Mouse (Mus musculus) yolk sac, embryonic 10.5 days (tissue): ENCODE results near the gene Oprm1.

Source experiments
- DNase-seq: peaks from one replicate; pipeline ENCODE4 v3.0.0-alpha.2; 2017; ENCODE audit warnings: low spot score

Gene Oprm1

DNA sequence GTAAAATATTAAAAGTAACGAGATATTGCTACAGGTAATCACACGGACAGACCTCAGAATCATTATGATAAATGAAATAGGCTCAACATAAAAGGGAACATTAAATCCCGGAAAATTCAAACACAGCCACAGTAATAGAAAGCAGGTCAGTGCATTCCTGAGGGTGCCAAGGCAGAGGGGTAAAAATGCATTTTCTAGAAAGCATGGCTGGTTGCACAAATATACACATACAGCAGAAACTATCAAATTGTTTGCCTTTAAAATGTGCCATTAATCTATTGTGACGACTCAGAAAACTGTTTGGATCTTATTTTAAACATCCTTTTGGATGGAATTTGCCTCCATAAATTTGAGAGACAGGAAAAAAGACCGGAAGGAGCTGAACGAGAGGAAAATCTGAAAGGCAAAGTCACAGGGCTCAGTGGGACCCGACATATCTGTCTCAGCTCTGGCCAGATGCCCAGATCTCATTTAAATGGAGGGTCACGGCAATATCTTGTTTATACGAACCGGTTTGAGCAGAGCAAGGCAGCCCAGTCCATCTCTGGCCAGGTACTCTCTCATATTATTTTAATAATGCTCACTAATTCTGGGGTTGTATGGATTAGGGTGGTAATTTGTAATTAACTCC lies 289.1 kb downstream of the Oprm1 start:
- DNase-seq: no peak

DNA sequence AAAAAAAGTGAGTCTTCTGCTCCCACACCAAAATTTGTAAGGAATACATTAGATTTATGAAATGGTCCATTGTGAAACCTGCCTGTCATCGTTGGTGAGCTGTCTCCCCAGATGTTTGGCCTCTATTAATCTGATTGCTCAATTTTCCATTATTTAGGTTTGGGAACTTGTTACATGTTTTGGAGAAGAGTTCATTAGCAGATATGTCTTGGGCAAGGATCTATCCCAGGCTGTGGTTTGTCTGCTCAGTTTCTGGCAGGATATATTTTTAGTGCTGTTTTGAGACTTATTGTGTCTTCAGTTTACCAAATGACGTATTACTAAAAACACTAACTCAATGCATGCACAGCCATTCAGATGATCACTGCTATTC lies 289.6 kb downstream of the Oprm1 start:
- no peak for DNase-seq

DNA sequence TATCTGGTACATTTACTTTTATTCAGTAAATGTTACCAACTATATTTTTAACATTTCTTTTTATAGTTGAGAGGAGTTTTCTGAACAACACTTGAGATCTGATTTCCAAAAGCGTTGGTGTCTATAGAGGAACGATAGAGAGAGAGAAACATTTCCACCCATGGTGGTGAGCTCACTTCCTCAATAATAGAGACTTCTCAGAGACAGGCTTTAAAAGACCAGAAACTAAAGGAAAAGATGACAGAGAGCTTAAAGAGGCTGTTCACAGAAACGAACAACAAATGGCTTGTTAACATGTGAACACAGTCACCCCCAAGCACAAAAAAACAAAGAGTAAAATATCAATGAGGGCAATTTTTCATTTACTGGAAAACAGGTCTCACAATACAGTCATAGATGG lies 291.6 kb downstream of the Oprm1 start:
- DNase-seq: no peak

DNA sequence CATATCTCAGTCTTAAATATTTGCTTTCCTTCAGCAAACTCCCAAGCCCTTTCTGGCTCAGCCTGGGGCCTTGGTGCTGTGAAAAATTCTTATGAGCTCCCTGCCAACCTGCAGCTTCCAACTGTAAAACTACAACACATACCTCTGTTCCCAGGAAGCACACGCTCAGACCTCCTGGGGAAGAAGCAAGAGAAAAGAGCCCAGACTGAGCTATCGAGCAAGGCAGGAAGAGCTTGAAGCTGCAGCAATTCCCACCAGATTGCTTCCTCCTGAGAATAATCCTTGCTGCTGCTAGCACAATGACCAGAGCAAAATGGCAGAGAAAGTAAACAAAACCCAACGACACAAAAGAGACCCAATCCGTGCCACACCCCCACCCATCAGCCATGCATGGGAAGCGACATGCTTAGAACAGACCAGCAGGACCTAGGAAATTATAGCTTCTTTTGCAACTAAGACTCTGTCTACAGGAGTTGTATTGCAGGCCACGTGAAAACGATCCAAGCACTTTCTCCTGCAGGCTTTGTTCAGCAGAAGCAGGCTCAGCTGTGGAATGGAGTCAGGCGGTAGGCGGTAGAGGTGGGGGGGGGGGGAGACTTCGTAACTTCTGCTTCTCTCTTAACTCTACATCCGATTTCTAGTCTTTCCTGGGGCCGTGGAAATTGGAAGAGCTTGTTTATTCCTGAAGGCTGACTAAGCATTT lies 294.2 kb downstream of the Oprm1 start, which contains the start of gene Ipcef1:
Gene Ipcef1 (minus strand): TSS at position 164 of the 703 bp plus-strand sequence.
- DNase-seq: peak; percentile 23

DNA sequence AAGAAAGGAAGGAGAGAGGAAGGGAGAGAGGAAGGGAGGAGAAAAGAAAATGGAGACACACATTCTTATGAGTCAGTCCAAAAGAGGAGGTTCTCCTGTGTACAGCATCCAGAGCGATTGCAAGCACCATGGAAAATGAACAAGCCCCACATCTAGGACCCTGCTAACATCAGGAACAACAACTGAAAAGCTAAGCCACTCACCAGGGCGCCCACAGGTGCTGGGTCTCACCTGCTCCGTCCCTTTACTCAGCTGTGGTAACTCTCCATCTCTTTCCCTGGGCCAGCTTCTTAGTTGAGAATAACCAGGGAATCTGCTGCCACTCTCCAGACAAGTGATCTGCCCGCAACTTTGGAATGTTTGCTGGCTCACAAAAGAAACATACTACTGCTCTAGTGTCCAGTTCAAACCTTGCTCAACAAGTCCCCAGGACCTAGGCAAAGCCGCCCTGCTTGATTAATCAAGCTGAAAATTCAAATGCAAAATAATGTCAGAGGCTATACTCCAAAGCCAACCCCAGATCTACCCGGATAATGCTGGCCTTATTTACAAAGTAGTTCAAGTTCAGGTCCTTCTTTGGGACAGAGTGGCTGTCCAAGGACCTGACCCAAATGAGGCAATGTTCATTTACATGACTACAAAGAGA lies 296.4 kb downstream of the Oprm1 start:
- no peak for DNase-seq

DNA sequence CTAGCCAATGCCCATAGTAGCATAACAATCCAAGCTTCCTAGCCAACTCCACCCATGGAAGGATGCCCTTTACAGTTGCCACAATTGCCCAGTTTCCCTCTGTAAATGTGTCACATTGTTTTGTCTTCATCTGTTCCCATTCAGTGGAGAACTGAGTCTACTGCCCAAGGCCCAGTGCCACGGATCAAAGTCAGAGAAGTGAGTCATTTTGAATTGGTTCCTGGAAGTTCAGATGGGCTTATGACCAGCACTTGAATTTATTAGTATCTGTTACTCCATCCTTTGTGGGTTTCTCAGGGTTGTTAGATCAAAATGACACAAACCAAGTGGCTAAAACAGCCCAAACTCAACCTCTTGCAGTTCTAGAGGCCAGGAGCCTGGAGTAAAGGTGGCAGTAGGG lies 299.2 kb downstream of the Oprm1 start:
- no peak for DNase-seq

DNA sequence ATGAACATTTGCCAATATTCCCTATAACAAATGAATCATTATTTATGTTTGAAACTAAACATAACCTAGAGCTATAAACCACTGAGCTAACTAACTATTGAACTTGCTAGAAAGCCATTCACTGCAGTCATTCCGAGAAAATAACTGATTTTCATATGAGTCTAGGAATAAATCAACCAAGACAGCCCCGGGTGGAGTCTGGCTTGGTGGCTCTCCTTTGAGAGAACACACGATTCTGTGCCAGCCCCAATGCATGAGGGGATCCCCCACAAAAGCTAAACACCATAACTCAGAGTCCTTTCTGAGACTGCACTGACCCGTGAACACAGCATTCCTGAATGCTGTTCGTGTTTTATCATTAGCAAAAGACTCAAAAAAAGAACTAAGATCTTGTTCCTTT lies 302.0 kb downstream of the Oprm1 start:
- DNase-seq: no peak

DNA sequence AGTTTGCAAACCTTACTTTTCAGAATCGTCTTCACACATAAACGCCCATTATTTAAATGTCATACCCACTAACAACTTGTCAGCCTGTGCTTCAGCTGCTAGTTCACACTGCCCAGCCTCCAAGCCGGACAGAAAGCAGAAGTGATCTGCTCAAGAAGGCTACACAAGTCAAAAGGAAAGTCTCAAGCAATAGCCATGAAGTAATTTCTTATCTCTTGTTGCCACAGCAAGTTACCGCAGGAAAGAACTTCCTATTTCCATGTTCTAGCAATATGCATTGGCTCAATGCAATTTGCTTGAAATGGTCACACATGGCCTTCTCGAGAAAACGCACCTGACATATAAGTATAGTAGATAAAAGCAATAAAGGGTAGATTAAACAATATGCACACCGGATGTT lies 304.7 kb downstream of the Oprm1 start:
- DNase-seq: no peak

DNA sequence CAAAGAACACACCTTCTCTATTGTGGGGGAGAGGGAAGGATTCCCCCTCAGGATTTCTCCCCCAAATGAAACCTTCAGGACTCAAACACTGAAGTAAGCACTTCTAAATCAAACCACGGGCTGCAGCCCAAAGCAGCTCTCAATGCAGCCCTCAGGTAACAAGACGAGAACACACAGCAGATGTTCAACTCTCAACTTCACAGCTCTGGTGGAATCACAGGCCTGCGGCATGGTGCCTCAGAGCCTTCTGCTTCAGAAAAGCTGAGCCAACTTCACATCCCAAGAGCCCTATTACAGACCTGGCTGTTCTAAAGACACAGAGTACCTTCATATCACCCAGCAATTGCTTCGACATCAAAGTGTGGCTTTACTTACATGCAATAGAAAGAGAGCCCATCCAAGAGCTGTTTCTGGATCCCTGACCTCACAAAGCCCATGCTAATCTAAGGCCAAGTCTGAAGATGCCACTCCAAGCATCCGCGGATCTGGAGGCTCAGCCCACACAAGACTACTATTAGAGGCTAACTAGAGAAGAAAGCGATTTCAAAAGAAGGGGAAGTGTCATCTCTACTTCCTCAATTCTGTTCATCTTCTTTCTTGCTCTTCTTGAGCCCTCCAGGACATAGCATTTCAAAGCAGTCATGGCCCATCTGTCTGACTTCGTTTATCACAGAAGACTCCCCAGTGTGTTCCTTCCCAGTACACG lies 305.6 kb downstream of the Oprm1 start:
- DNase-seq: no peak

DNA sequence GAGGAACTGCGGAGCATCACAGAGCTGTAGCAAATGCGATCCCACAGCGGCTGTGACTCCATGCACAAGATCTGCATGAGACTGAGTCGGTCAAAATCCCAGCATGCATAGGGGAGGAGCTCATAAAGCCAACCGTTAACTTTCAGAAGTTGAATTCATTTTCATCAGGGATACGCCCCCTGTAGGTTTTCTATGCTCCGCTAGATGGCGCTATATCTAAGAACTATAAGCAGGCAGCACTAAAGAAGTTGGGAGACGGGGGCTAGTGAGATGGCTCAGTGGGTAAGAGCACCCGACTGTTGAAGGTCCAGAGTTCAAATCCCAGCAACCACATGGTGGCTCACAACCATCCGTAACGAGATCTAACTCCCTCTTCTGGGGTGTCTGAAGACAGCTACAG lies 310.3 kb downstream of the Oprm1 start:
- no peak for DNase-seq

DNA sequence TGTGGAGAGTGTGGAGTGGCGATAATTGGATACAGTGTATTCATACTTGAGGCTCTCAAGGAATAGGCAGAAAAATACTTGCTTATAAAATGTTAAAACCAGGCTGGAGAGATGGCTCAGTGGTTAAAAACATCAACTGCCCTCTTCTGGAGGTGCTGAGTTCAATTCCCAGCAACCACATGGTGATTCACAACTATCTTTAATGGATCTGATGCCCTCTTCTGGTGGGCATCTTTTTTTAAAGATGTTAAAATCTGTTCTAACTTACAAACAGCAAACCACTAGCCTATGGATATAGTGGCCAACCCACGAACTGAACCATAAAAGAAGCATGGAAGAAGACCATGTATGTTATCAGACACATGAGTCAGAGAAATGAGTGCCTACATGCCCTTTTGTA lies 310.8 kb downstream of the Oprm1 start:
- no peak for DNase-seq

DNA sequence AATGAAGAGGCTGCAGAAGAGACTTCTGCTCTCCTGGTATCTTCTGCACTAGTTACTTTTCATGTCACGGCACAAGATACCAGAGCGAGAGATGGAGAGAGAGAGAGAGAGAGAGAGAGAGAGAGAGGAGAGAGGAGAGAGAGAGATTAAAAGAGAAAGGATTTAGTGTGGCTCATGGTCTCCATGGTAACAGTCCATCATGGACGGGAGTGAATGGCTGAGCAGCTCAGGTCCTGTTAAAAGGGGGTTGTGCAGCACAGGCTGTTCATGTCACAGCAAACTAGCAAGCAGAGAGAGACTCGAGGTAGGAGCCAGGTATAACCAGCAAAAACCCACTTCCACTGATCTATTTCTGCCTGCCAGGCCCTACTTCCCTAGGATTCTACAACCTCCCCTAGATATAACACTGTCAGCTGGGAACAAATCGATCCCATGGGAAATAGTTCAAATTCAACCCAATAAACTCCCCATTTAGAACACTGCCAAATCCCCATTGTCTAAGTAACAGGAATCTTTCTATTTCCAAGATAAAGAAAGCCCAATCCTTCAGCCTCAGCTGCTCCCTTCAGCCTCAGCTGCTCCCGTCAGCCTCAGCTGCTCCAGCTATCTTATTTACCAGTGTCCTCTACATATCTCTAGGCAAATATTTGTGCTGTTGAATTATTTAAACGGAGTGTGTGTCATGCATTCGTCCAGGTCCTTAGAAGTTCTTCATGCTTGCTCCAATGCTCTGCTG lies 312.0 kb downstream of the Oprm1 start:
- DNase-seq: no peak

DNA sequence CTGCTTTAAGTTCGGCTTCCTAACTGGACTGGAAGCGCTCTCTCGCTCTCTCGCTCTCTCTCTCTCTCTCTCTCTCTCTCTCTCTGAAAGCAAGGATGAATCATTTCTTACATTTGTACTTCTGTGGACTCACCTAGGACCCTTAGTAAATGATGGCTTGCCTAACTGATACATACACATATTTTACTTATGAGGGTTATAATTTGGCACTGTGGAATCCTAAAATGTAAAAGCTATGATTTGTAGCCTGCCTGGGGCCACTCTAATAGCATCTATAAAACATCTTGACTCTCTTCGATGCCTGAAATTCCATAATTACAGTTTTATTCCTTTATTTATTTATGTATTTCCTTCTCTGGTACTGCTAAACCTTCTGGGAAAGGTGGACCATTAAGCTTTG lies 312.6 kb downstream of the Oprm1 start:
- no peak for DNase-seq

DNA sequence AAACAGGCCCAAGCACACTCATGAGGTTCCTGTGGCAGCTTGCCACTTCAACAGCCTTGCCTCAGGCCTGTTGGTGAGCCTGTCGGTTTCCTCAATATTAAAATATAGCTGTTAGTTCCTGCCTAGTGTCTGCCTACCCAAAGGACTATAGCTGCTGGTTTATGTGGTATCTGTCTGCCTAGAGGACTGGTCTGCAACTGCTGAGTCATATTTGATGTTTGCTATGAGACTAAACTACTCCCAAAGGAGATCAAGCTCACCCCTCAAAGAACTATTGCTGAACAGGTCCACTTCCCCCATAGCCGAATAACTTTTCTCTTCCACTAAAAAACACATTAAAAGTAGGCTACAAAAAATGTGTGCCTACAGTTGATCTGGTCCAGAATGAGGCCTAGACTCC lies 315.9 kb downstream of the Oprm1 start:
- no peak for DNase-seq

DNA sequence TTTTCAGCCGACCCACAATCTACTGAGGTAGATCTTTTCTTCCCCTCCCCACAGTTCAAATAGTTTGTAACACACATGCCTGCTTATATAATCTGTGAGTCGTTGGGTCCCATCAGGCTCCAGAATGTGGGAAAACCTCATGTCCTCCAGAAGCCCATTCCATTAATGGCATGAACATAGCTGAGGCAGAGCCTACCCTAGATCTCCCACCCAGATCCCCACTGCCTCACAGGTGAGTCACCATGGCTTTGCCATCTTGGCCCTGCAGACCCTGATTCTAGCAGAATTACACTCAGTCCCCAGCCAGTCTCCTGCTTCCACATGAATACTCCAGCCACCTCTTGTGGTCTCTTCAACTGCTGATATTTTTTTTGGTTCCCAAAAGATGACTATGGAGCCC lies 317.4 kb downstream of the Oprm1 start:
- no peak for DNase-seq

DNA sequence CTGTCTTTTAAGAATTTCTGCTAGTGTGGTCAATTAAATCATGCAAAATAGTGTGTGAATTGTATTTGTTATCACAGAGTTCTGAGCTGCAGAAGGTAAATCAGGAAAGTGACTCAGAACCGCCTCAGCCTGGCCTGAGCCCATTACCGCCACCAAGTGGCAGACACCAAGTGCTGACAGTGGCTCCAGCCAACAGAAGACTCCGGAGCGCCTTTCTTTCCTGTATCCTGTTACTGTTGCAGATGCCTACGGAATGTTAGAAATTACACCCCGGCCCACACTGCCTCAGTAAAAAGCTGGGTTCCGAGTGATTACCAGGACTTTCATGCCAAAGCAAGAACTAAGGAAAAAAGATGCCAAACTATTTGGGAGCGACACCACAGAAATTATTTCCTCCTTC lies 317.9 kb downstream of the Oprm1 start:
- DNase-seq: peak; percentile 50

DNA sequence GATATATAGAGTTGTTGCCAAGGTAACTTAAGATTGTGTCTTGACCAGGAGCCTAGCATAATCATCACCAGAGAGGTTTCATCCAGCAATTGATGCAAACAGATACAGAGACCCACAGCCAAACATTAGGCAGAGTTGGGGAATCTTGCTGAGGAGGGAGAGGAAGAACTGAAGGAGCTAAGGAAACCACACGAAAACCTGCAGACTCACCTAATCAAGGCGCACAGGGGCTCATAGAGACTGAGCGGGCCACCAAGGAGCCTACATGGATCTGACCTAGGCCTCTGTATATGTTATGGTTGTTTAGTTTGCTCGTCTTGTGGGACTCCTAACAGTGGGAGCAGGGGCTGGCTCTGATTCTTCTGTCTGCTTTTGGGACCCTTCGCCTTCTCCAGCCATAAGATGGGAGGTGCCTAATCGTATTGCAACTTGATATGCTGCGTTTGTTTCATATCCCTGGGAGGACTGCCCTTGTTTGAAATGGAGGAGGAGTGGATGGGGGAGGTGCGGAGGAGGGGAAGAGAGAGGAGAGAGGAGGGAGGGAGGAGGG lies 318.4 kb downstream of the Oprm1 start:
- peak; percentile 19 for DNase-seq

DNA sequence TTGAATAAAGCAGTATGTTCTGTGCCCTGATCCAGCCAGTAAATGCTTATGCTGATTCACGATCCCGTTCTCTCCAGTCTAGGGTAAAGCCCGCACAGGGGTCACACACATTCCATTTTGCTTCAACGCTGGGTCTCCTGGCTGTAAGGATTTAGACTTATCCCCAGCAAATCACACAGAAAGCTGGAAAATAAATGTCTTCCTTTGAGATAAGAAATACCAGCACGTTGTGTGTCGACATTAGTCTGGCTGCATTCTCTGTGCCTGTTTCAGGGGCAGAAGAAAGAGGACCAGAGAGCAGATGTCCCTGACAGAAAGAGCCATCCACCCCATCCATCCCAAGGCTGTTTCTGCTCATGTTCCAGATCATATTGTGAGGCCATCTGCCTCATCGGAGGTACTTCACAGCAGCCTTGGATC lies 319.1 kb downstream of the Oprm1 start:
- no peak for DNase-seq

DNA sequence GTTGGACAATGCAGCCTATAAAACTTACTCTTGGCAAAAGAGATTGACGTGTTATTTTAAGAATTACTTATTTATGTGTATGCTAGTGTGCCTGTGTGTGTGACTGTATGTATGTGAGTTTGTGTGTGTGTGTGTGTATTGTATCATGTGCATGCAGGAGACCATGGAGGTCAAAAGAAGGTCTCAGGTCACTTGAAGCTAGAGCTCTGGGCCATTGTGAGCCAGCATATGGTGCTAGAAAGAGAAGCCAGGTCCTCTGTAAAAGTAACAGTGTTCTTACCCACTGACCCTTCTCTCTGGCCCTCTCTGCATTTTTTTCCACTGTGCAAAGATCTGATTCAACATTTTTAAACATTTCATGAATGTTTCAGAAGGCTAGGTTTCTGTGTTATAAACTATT lies 319.7 kb downstream of the Oprm1 start:
- DNase-seq: no peak
